Mouse (Mus musculus) E14TG2a.4 (cell line): ENCODE data around the gene Csf3r.

Experiments
- H3K27me3 ChIP-seq: 2 replicates; pipeline ENCODE4 v1.6.1; 2014; ENCODE audit warnings: low read length, control low read depth; ENCODE audit not compliant: insufficient read depth
- H3K36me3 ChIP-seq: 2 replicates; pipeline ENCODE4 v1.6.1; 2014; ENCODE audit warnings: low read length, control low read depth; ENCODE audit not compliant: insufficient read depth
- H3K4me1 ChIP-seq: replicated peaks from 2 replicates; pipeline ENCODE4 v1.6.1; 2014; ENCODE audit warnings: low read depth, low read length, control low read depth
- H3K4me3 ChIP-seq: replicated peaks from 2 replicates; pipeline ENCODE4 v1.5.1; 2014; ENCODE audit warnings: mild to moderate bottlenecking, low read length
- H3K9me3 ChIP-seq: 2 replicates; pipeline ENCODE4 v1.6.1; 2014; ENCODE audit warnings: low read length, control low read depth
- CTCF ChIP-seq: conservative IDR thresholded peaks from 2 replicates; pipeline ENCODE4 v1.5.1; 2014; ENCODE audit warnings: low read length
- NANOG ChIP-seq: IDR thresholded peaks from 2 replicates; pipeline ENCODE4 v1.6.1; 2014; ENCODE audit warnings: borderline replicate concordance, low read length, mixed read lengths
- POU5F1 ChIP-seq: IDR thresholded peaks from 2 replicates; pipeline ENCODE4 v1.6.1; 2014; ENCODE audit warnings: low read length, borderline replicate concordance

The Csf3r gene

GRCm38 (mm10) chr4:125996576-125996975 is 27.8 kb upstream of the Csf3r start:
- no peaks in the 10 kb centered on the region for H3K36me3 ChIP-seq
- TF ChIP-seq POU5F1 (no peak), NANOG (no peak), CTCF (no peak)
- no peak overlapping the region for H3K4me3 ChIP-seq
- H3K4me1 ChIP-seq = peaks cover 45% of the 10 kb centered on the region
- H3K9me3 ChIP-seq = peaks cover 21% of the 10 kb centered on the region
- no peaks in the 10 kb centered on the region for H3K27me3 ChIP-seq

- no peak for TF ChIP-seq NANOG
- peak; percentile 46; the same call in 1 of the 2 replicates for TF ChIP-seq POU5F1
- TF ChIP-seq CTCF = no peak
- Histone ChIP-seq H3K36me3 (no peaks in the 10 kb centered on the region), H3K27me3 (no peaks in the 10 kb centered on the region), H3K9me3 (peaks cover 21% of the 10 kb centered on the region), H3K4me1 (peaks cover 46% of the 10 kb centered on the region), H3K4me3 (no peak overlapping the region)
Measured at GRCm38 (mm10) chr4:125997826-125998225, 26.5 kb upstream of the Csf3r start.

- H3K4me3 ChIP-seq = no peak overlapping the region; the same call in 1 of the 2 replicates
- H3K27me3 ChIP-seq = no peaks in the 10 kb centered on the region
- TF ChIP-seq CTCF (peak; percentile 35), POU5F1 (no peak), NANOG (no peak)
- no peaks in the 10 kb centered on the region for H3K36me3 ChIP-seq
- H3K4me1 ChIP-seq = peaks cover 51% of the 10 kb centered on the region
- H3K9me3 ChIP-seq = peaks cover 21% of the 10 kb centered on the region
Measured at GRCm38 (mm10) chr4:126001311-126002199, 22.8 kb upstream of the Csf3r start.

- H3K4me1 ChIP-seq = peaks cover 9% of the 10 kb centered on the region
- TF ChIP-seq NANOG (no peak), CTCF (no peak), POU5F1 (no peak)
- H3K27me3 ChIP-seq = peaks cover 7% of the 10 kb centered on the region
- H3K9me3 ChIP-seq = no peaks in the 10 kb centered on the region
- no peaks in the 10 kb centered on the region for H3K36me3 ChIP-seq
- H3K4me3 ChIP-seq = no peak overlapping the region
Measured at GRCm38 (mm10) chr4:126017676-126018332, 6.5 kb upstream of the Csf3r start.

GRCm38 (mm10) chr4:126018966-126019538 is 5.3 kb upstream of the Csf3r start:
- H3K36me3 ChIP-seq = no peaks in the 10 kb centered on the region
- H3K27me3 ChIP-seq = peaks cover 8% of the 10 kb centered on the region
- H3K4me1 ChIP-seq = peaks cover 18% of the 10 kb centered on the region
- TF ChIP-seq CTCF (no peak), POU5F1 (no peak), NANOG (no peak)
- H3K4me3 ChIP-seq = no peak overlapping the region
- H3K9me3 ChIP-seq = no peaks in the 10 kb centered on the region

- no peaks in the 10 kb centered on the region for H3K36me3 ChIP-seq
- peaks cover 29% of the 10 kb centered on the region for H3K4me1 ChIP-seq
- no peak overlapping the region for H3K4me3 ChIP-seq
- H3K9me3 ChIP-seq = no peaks in the 10 kb centered on the region
- no peak for TF ChIP-seq POU5F1
- no peak for TF ChIP-seq NANOG
- no peak for TF ChIP-seq CTCF
- H3K27me3 ChIP-seq = peaks cover 35% of the 10 kb centered on the region
Measured at GRCm38 (mm10) chr4:126025801-126026200, 1.5 kb downstream of the Csf3r start.

- no peaks in the 10 kb centered on the region for H3K36me3 ChIP-seq
- no peak overlapping the region for H3K4me3 ChIP-seq
- peaks cover 27% of the 10 kb centered on the region for H3K4me1 ChIP-seq
- peaks cover 48% of the 10 kb centered on the region for H3K27me3 ChIP-seq
- H3K9me3 ChIP-seq = no peaks in the 10 kb centered on the region
- TF ChIP-seq NANOG (no peak), POU5F1 (no peak), CTCF (no peak)
Measured at GRCm38 (mm10) chr4:126027980-126028379, 3.6 kb downstream of the Csf3r start.

GRCm38 (mm10) chr4:126029042-126029441 is 4.7 kb downstream of the Csf3r start:
- H3K27me3 ChIP-seq = peaks cover 47% of the 10 kb centered on the region
- H3K36me3 ChIP-seq = no peaks in the 10 kb centered on the region
- no peak for TF ChIP-seq CTCF
- no peak; the same call in 1 of the 2 replicates for TF ChIP-seq NANOG
- TF ChIP-seq POU5F1 = no peak
- H3K4me1 ChIP-seq = peaks cover 21% of the 10 kb centered on the region
- no peaks in the 10 kb centered on the region for H3K9me3 ChIP-seq
- H3K4me3 ChIP-seq = no peak overlapping the region
